Mouse (Mus musculus): ENCODE results near the gene Cacng1. TPM values are rescaled to one million over a fixed set of nuclear protein-coding genes. Genes with fewer than 3 reads are reported as not detected.

The Cacng1 gene
- polyA plus RNA-seq, 1 experiment from 2014 or later: not detected

- Histone ChIP-seq H3K4me3 (no peak overlapping the region), H3K27ac (replicated peaks) (no peak overlapping the region), H3K9me3 (no peaks in the 10 kb centered on the region), H3K27me3 (replicated peaks; ENCODE audit: low read depth, poor library complexity, severe bottlenecking) (no peaks in the 10 kb centered on the region), H3K4me1 (no peaks in the 10 kb centered on the region), H3K36me3 (replicated peaks) (peaks cover 96% of the 10 kb centered on the region)
- no peak for DNase-seq (ENCODE audit: low spot score)
- WGBS: 89% methylated on average over 4 of the region's 4 CpGs
Observed at GRCm38 (mm10) chr11:107668977-107669376, 47.3 kb downstream of the Cacng1 start.

DNA sequence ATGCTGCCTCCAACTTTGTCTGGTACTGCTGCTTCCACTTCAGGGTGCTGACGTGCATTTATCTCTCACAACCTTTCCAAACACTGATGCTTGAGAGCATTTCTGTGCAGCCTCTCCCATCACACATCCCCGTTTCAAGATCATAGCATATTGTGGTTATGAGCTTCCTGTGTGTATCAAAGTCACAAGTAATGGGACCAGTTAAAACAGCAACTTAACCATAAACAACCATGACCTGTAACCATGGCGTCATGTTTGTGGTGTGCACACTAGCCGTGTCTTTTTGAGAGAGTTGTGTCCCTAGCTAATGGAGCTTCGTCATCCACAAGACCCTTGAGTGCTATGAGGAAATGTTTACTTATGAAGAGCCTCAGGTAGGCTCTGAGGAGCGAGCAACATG is 48.1 kb downstream of the Cacng1 start:
- no peaks in the 10 kb centered on the region for H3K9me3 ChIP-seq
- H3K27me3 ChIP-seq (replicated peaks; ENCODE audit: low read depth, poor library complexity, severe bottlenecking): no peaks in the 10 kb centered on the region
- H3K4me3 ChIP-seq: no peak overlapping the region
- DNase-seq (ENCODE audit: low spot score): no peak
- 93% methylated on average over 6 of the region's 6 CpGs for WGBS
- H3K27ac ChIP-seq (replicated peaks): no peak overlapping the region
- H3K4me1 ChIP-seq: no peaks in the 10 kb centered on the region
- H3K36me3 ChIP-seq (replicated peaks): peaks cover 96% of the 10 kb centered on the region

GRCm38 (mm10) chr11:107667542-107667941 is 48.8 kb downstream of the Cacng1 start:
- Histone ChIP-seq H3K4me1 (no peaks in the 10 kb centered on the region), H3K27ac (replicated peaks) (no peak overlapping the region), H3K27me3 (replicated peaks; ENCODE audit: low read depth, poor library complexity, severe bottlenecking) (no peaks in the 10 kb centered on the region), H3K9me3 (no peaks in the 10 kb centered on the region), H3K36me3 (replicated peaks) (peaks cover 96% of the 10 kb centered on the region), H3K4me3 (no peak overlapping the region)
- DNase-seq (ENCODE audit: low spot score): no peak
- 84% methylated on average over 2 of the region's 2 CpGs for WGBS

GRCm38 (mm10) chr11:107662666-107663065 is 53.7 kb downstream of the Cacng1 start:
- H3K4me1 ChIP-seq: no peaks in the 10 kb centered on the region
- H3K36me3 ChIP-seq (replicated peaks): peaks cover 91% of the 10 kb centered on the region
- WGBS: 91% methylated on average over 5 of the region's 5 CpGs
- no peak for DNase-seq (ENCODE audit: low spot score)
- H3K4me3 ChIP-seq: no peak overlapping the region
- no peaks in the 10 kb centered on the region for H3K27me3 ChIP-seq (replicated peaks; ENCODE audit: low read depth, poor library complexity, severe bottlenecking)
- H3K9me3 ChIP-seq: no peaks in the 10 kb centered on the region
- H3K27ac ChIP-seq (replicated peaks): no peak overlapping the region

DNA sequence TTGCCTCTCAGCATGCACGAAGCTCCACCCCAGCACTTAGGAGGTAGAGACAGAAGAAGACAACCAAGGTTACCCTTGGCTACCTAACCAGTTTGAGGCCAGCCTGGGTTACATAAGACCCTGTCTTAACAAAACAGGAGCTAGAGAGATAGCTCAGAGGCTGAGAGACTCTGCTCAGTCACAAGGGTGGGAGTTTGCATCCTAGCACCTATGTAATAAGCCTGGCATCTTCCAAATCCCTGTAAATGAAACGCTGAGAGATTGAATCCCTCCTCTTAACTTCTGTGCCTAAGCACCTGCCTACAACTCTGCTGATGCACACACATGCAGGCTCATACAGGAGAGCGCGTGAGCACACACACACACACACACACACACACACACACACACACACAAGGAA is 55.9 kb downstream of the Cacng1 start:
- Histone ChIP-seq H3K27me3 (replicated peaks; ENCODE audit: low read depth, poor library complexity, severe bottlenecking) (no peaks in the 10 kb centered on the region), H3K27ac (replicated peaks) (no peak overlapping the region), H3K4me1 (no peaks in the 10 kb centered on the region), H3K36me3 (replicated peaks) (peaks cover 91% of the 10 kb centered on the region), H3K4me3 (no peak overlapping the region), H3K9me3 (no peaks in the 10 kb centered on the region)
- 92% methylated on average over 4 of the region's 4 CpGs for WGBS
- no peak for DNase-seq (ENCODE audit: low spot score)

GRCm38 (mm10) chr11:107657117-107657516 is 59.2 kb downstream of the Cacng1 start:
- DNase-seq (ENCODE audit: low spot score): no peak
- WGBS: 84% methylated on average over 5 of the region's 5 CpGs
- no peak overlapping the region for H3K27ac ChIP-seq (replicated peaks)
- H3K27me3 ChIP-seq (replicated peaks; ENCODE audit: low read depth, poor library complexity, severe bottlenecking): no peaks in the 10 kb centered on the region
- H3K4me3 ChIP-seq: no peak overlapping the region
- no peaks in the 10 kb centered on the region for H3K4me1 ChIP-seq
- H3K9me3 ChIP-seq: no peaks in the 10 kb centered on the region
- peaks cover 69% of the 10 kb centered on the region for H3K36me3 ChIP-seq (replicated peaks)

DNA sequence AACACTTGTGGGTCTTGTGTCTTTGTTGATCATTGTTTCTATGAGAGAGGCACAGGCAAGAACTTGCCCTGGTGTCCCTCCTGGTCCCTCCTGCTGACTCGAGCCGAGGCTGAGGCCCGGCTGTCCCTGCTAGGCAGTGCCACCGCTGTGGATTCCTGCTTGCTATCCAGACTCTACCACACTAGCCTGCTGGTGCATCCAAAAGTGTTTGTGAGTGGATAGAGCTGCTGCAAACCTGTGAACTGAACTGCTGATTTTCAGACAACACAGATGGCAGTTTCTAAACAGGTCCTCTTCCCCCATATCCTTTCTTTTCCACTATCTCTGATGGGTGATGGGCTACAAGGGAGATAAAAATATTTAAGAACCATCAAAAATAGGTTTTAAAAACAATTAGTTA is 60.8 kb downstream of the Cacng1 start:
- H3K4me1 ChIP-seq: no peaks in the 10 kb centered on the region
- H3K27ac ChIP-seq (replicated peaks): no peak overlapping the region
- no peak overlapping the region for H3K4me3 ChIP-seq
- DNase-seq (ENCODE audit: low spot score): no peak
- peaks cover 69% of the 10 kb centered on the region for H3K36me3 ChIP-seq (replicated peaks)
- H3K9me3 ChIP-seq: no peaks in the 10 kb centered on the region
- no peaks in the 10 kb centered on the region for H3K27me3 ChIP-seq (replicated peaks; ENCODE audit: low read depth, poor library complexity, severe bottlenecking)
- 93% methylated on average over 4 of the region's 4 CpGs for WGBS

Other genes with a start within 250 kb of the Cacng1 start
- 37.1 and 42.5 TPM in 2 replicates for gene Pitpnc1, start 245.8 kb downstream of the Cacng1 start, polyA plus RNA-seq (2016; fragmentation: Nextera tagmentation; extraction: Ambion mirVana)
- gene Psmd12, start 237.0 kb downstream of the Cacng1 start, polyA plus RNA-seq (2016; fragmentation: Nextera tagmentation; extraction: Ambion mirVana): 221 and 225 TPM in 2 replicates
- 24.1 and 26.6 TPM in 2 replicates for gene Helz, start 168.6 kb downstream of the Cacng1 start, polyA plus RNA-seq (2016; fragmentation: Nextera tagmentation; extraction: Ambion mirVana)
- 2.9 and 3.4 TPM in 2 replicates for gene Cacng4, start 78.0 kb upstream of the Cacng1 start, polyA plus RNA-seq (2016; fragmentation: Nextera tagmentation; extraction: Ambion mirVana)
- 0.34 and 0.52 TPM in 2 replicates for gene Cacng5, start 198.5 kb upstream of the Cacng1 start, polyA plus RNA-seq (2016; fragmentation: Nextera tagmentation; extraction: Ambion mirVana)

Measured in embryonic facial prominence, embryonic 10.5 days (tissue).